Mouse (Mus musculus): ENCODE results near the gene Lgals8. TPM values are rescaled to one million over a fixed set of nuclear protein-coding genes. Genes with fewer than 3 reads are reported as not detected.

The Lgals8 gene
- polyA plus RNA-seq, 1 experiment = 27.7 TPM

DNA sequence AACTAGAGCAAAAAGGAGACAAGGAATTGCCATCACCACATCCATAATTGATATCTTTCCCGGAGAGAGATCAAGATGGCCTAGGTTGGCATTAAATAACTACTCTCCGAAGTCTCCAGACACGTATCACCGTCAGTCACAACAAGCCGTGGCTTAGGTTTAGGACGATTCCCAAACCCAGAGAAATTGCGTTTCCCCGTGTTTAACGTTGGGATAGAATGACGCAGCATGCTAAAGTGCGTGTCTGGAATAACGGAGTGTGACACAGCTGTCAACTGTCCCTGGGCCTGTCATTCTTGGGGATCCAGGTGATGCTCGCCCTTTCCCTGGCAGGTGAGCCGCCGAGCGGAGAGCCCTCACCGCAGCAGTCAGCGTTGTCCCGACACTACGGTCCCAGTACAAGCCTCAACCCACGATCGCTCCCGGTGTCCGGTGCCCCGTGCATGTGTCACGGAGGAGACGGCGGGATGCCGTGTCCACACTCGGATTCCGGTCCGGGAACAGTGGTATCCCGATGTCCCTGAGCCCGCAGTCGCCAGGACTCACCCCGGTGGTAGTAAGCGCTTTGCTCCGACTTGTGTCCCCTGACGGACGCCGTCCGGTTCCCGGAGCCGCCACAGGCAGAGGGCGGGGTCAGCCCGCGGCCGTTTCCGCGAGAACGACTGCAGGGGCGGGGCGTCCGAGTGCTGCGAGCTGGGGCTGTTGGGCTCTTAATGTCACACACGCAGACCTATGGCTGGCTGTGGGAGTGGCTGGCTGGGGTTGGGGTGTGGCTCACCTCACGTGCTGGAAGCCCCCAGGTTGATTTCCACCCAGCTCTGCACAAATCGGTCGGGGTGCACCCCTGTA is 3.6 kb downstream of the Lgals8 start:
- peaks cover 5% of the 10 kb centered on the region for H3K36me3 ChIP-seq (ENCODE audit: control insufficient read depth, insufficient read depth)
- peak overlapping the region; percentile 95 for H3K4me3 ChIP-seq
- peaks cover 16% of the 10 kb centered on the region for H3K79me2 ChIP-seq (ENCODE audit: control insufficient read depth, insufficient read depth)
- H3ac ChIP-seq (ENCODE audit: control insufficient read depth, insufficient read length) = peak overlapping the region; percentile 98
- TF ChIP-seq POLR2AphosphoS2 (IDR thresholded peaks at IDR 0.05; ENCODE audit: insufficient read length, low read depth) (peak; percentile 65), TCF12 (IDR thresholded peaks at IDR 0.05; ENCODE audit: insufficient read depth, poor library complexity, severe bottlenecking) (no peak), SRF (IDR thresholded peaks at IDR 0.05; ENCODE audit: control insufficient read depth, insufficient read length, low read depth) (peak; percentile 15), MYOD1 (IDR thresholded peaks at IDR 0.05; ENCODE audit: control insufficient read depth in 1 of 3, insufficient read length in 2 of 3, low read depth in 2 of 3) (peak in 1 of 3 experiments; percentile 25), MAX (IDR thresholded peaks at IDR 0.05; ENCODE audit: low read depth) (no peak), POLR2A (IDR thresholded peaks at IDR 0.05; ENCODE audit: insufficient read length, low read depth) (peak; percentile 87), TCF3 (IDR thresholded peaks at IDR 0.05; ENCODE audit: insufficient read length, low read depth) (no peak), CEBPB (IDR thresholded peaks at IDR 0.05; ENCODE audit: insufficient read depth, poor library complexity, severe bottlenecking) (no peak), REST (IDR thresholded peaks at IDR 0.05; ENCODE audit: insufficient read depth, insufficient read length) (no peak), E2F4 (IDR thresholded peaks at IDR 0.05; ENCODE audit: insufficient read depth) (peak; percentile 26), MYOG (IDR thresholded peaks at IDR 0.05; ENCODE audit: control insufficient read depth in 1 of 3, insufficient read depth in 1 of 3, insufficient read length in 2 of 3, low read depth in 2 of 3) (peak in 1 of 3 experiments; percentile 42), USF1 (IDR thresholded peaks at IDR 0.05; ENCODE audit: low read depth) (no peak)
- H3K27me3 ChIP-seq (ENCODE audit: control insufficient read depth, insufficient read depth, insufficient read length) = no peaks in the 10 kb centered on the region
- peak overlapping the region; percentile 91 for H3K4me2 ChIP-seq (ENCODE audit: low read depth)

DNA sequence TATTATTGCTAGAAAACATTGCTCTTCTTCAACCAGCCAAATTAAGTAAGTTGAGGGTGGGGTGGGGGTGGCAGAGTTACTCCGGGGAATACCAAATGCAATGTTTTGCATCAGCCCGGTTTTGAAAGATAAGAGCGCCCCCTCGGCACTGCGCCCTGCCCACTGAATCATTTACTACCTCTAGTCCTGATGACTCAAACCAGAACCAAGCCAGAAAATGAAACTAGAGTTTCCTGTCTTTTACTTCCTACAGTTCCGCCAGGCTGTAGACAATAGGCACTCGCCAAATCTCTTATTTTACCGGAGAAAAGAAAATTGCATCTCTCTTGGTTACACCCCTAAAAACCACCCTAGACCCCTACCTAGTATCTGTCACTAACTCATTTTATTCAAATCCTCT is 4.3 kb downstream of the Lgals8 start:
- peaks cover 16% of the 10 kb centered on the region for H3K79me2 ChIP-seq (ENCODE audit: control insufficient read depth, insufficient read depth)
- peak overlapping the region; percentile 98 for H3ac ChIP-seq (ENCODE audit: control insufficient read depth, insufficient read length)
- H3K4me2 ChIP-seq (ENCODE audit: low read depth) = peak overlapping the region; percentile 68
- no peaks in the 10 kb centered on the region for H3K27me3 ChIP-seq (ENCODE audit: control insufficient read depth, insufficient read depth, insufficient read length)
- peaks cover 5% of the 10 kb centered on the region for H3K36me3 ChIP-seq (ENCODE audit: control insufficient read depth, insufficient read depth)
- no peak for TF ChIP-seq TCF3 (IDR thresholded peaks at IDR 0.05; ENCODE audit: insufficient read length, low read depth)
- TF ChIP-seq CEBPB (IDR thresholded peaks at IDR 0.05; ENCODE audit: insufficient read depth, poor library complexity, severe bottlenecking) = peak; percentile 61; the same call in 1 of the 2 replicates
- peak overlapping the region; percentile 95 for H3K4me3 ChIP-seq

DNA sequence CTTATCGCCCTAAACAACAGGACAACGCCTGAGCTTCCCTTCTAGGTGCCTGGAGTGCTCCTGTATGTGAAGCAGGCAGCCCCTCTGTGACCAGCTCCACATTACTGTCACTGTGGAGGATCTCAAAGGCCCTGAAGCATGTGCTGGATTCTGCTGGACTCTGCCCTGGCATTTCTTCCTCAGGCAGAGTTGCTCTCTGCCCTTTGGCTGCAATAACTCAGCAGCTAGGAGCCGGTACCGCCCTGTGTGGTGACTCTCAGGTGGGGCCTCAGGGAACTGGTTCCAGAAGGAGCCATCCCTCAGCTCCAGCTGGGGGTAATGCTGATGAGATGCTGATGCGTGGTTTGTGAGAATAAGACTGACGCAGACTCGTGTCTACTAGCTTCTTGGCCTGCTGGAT is 8.0 kb downstream of the Lgals8 start:
- Histone ChIP-seq H3K4me2 (ENCODE audit: low read depth) (no peak overlapping the region), H3K36me3 (ENCODE audit: control insufficient read depth, insufficient read depth) (peaks cover 10% of the 10 kb centered on the region), H3K27me3 (ENCODE audit: control insufficient read depth, insufficient read depth, insufficient read length) (no peaks in the 10 kb centered on the region), H3ac (ENCODE audit: control insufficient read depth, insufficient read length) (no peak overlapping the region), H3K4me3 (no peak overlapping the region), H3K79me2 (ENCODE audit: control insufficient read depth, insufficient read depth) (peaks cover 16% of the 10 kb centered on the region)
- TF ChIP-seq TCF3 (IDR thresholded peaks at IDR 0.05; ENCODE audit: insufficient read length, low read depth) (no peak), SRF (IDR thresholded peaks at IDR 0.05; ENCODE audit: control insufficient read depth, insufficient read length, low read depth) (no peak), REST (IDR thresholded peaks at IDR 0.05; ENCODE audit: insufficient read depth, insufficient read length) (no peak), CEBPB (IDR thresholded peaks at IDR 0.05; ENCODE audit: insufficient read depth, poor library complexity, severe bottlenecking) (no peak), MAX (IDR thresholded peaks at IDR 0.05; ENCODE audit: low read depth) (no peak), MYOD1 (IDR thresholded peaks at IDR 0.05; ENCODE audit: control insufficient read depth in 1 of 3, insufficient read length in 2 of 3, low read depth in 2 of 3) (no peak), MYOG (IDR thresholded peaks at IDR 0.05; ENCODE audit: control insufficient read depth in 1 of 3, insufficient read depth in 1 of 3, insufficient read length in 2 of 3, low read depth in 2 of 3) (no peak), USF1 (IDR thresholded peaks at IDR 0.05; ENCODE audit: low read depth) (no peak), POLR2A (IDR thresholded peaks at IDR 0.05; ENCODE audit: insufficient read length, low read depth) (no peak), E2F4 (IDR thresholded peaks at IDR 0.05; ENCODE audit: insufficient read depth) (no peak), POLR2AphosphoS2 (IDR thresholded peaks at IDR 0.05; ENCODE audit: insufficient read length, low read depth) (no peak), TCF12 (IDR thresholded peaks at IDR 0.05; ENCODE audit: insufficient read depth, poor library complexity, severe bottlenecking) (no peak)

DNA sequence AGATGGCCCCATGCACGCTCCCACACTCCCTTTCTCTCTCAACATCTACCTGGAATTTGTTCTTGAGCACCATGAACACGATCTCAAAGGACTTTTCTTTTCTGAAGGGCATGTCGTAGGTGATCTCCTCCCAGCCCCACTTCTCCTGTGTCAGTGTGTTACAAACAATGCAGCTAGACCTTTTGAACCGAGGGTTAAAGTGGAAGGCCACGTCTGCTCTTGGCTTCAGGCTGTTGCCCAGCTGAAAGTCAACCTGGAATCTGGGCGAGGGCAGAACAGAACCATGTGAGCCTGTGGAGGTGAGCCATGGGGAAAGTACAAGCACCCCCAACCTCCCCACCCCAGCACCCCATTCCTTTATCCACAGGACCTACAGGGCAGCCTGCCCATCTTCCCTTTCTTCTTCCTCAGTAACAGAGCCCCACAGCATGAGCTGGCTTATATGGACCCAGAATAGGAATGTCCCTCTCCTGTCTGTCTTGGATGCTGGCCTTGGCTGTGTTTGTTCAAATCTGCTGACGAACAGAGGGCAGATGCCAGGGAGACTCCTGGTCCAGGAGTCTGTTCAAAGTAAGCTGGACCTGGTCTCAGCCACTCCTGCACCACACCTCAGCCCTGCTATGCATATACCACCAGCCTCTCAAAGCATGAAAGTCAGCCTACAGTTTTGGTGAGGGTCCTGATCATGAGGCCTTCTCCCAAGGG is 9.9 kb downstream of the Lgals8 start:
- peaks cover 21% of the 10 kb centered on the region for H3K36me3 ChIP-seq (ENCODE audit: control insufficient read depth, insufficient read depth)
- TF ChIP-seq USF1 (IDR thresholded peaks at IDR 0.05; ENCODE audit: low read depth) (no peak), MYOD1 (IDR thresholded peaks at IDR 0.05; ENCODE audit: control insufficient read depth in 1 of 3, insufficient read length in 2 of 3, low read depth in 2 of 3) (no peak), REST (IDR thresholded peaks at IDR 0.05; ENCODE audit: insufficient read depth, insufficient read length) (no peak), MAX (IDR thresholded peaks at IDR 0.05; ENCODE audit: low read depth) (no peak), TCF12 (IDR thresholded peaks at IDR 0.05; ENCODE audit: insufficient read depth, poor library complexity, severe bottlenecking) (no peak), E2F4 (IDR thresholded peaks at IDR 0.05; ENCODE audit: insufficient read depth) (no peak), MYOG (IDR thresholded peaks at IDR 0.05; ENCODE audit: control insufficient read depth in 1 of 3, insufficient read depth in 1 of 3, insufficient read length in 2 of 3, low read depth in 2 of 3) (no peak)

More for the DNA sequence above, 9.9 kb downstream of the Lgals8 start:
- Histone ChIP-seq H3K79me2 (ENCODE audit: control insufficient read depth, insufficient read depth) (peaks cover 11% of the 10 kb centered on the region), H3K4me3 (no peak overlapping the region), H3K4me2 (ENCODE audit: low read depth) (no peak overlapping the region), H3ac (ENCODE audit: control insufficient read depth, insufficient read length) (no peak overlapping the region), H3K27me3 (ENCODE audit: control insufficient read depth, insufficient read depth, insufficient read length) (no peaks in the 10 kb centered on the region)

Data from myocyte (in vitro differentiated cells).